Mouse (Mus musculus) kidney, embryonic 14.5 days (tissue): ENCODE data around the gene Nav3. TPM values are rescaled to one million over a fixed set of nuclear protein-coding genes. Genes with fewer than 3 reads are reported as not detected.

Experiments used
- ATAC-seq: fragments of 200-750 bp; cut with Nextera tagmentation; 2 replicates; pipeline ENCODE4 v1.8.0; 2017; ENCODE audit warnings: moderate number of reproducible peaks, mild to moderate bottlenecking, moderate TSS enrichment, moderate library complexity; ENCODE audit not compliant: low FRiP score, low TSS enrichment
- H3K27ac ChIP-seq: fragments of 300-500 bp; sonication (generic); 2 replicates; pipeline ENCODE4 v1.5.1; 2014; ENCODE audit warnings: low read depth, mild to moderate bottlenecking, low read length, moderate library complexity, mixed read lengths
- H3K27me3 ChIP-seq: fragments of 300-500 bp; sonication (generic); 2 replicates; pipeline ENCODE4 v1.6.1; 2014; ENCODE audit warnings: mild to moderate bottlenecking, low read length; ENCODE audit not compliant: control insufficient read depth, insufficient read depth
- H3K36me3 ChIP-seq: fragments of 300-500 bp; sonication (generic); 2 replicates; pipeline ENCODE4 v1.6.1; 2014; ENCODE audit warnings: low read length, mixed read lengths; ENCODE audit not compliant: control insufficient read depth, insufficient read depth
- H3K4me1 ChIP-seq: fragments of 300-500 bp; sonication (generic); 2 replicates; pipeline ENCODE4 v1.6.1; 2014; ENCODE audit warnings: low read length, mixed read lengths; ENCODE audit not compliant: control insufficient read depth, insufficient read depth
- H3K4me2 ChIP-seq: fragments of 300-500 bp; sonication (generic); replicated peaks from 2 replicates; pipeline ENCODE4 v1.6.1; 2014; ENCODE audit warnings: low read depth, mild to moderate bottlenecking, low read length
- H3K4me3 ChIP-seq: fragments of 300-500 bp; sonication (generic); 2 replicates; pipeline ENCODE4 v1.5.1; 2014; ENCODE audit warnings: mild to moderate bottlenecking, low read length
- H3K9ac ChIP-seq: fragments of 300-500 bp; sonication (generic); 2 replicates; pipeline ENCODE4 v1.6.1; 2014; ENCODE audit warnings: low read depth, mild to moderate bottlenecking, low read length, moderate library complexity
- H3K9me3 ChIP-seq: fragments of 300-500 bp; sonication (generic); 2 replicates; pipeline ENCODE4 v1.6.1; 2016; ENCODE audit warnings: low read length; ENCODE audit not compliant: control insufficient read depth
- WGBS: fragments of 180-500 bp; shearing (Covaris S2); extraction: QIAGEN DNeasy Blood & Tissue Kit; methylation state at CpG from one replicate; pipeline ENCODE4 v1.1.7; 2014; 5-methylcytosine and 5-hydroxymethylcytosine counted together
- polyA plus RNA-seq: library from polyadenylated mRNA; unstranded; fragments of >200 nt; fragmentation: Nextera tagmentation; extraction: Ambion mirVana; gene quantifications from 2 replicates; pipeline ENCODE4 v1.2.1, GENCODE M21; 2014

Nav3 gene
- polyA plus RNA-seq, 1 experiment from 2014 or later = 5.0 TPM

GRCm38 (mm10) chr10:109651516-109651915, 804.5 kb downstream of the Nav3 start:
- no peaks in the 10 kb centered on the region for H3K9me3 ChIP-seq
- WGBS = 75% methylated on average over 7 of the region's 7 CpGs
- no peak for ATAC-seq
- H3K9ac ChIP-seq = no peak overlapping the region
- no peak overlapping the region for H3K4me3 ChIP-seq
- H3K4me1 ChIP-seq = no peaks in the 10 kb centered on the region
- H3K36me3 ChIP-seq = no peaks in the 10 kb centered on the region
- H3K4me2 ChIP-seq = no peak overlapping the region
- H3K27ac ChIP-seq = no peak overlapping the region
- H3K27me3 ChIP-seq = no peaks in the 10 kb centered on the region

DNA sequence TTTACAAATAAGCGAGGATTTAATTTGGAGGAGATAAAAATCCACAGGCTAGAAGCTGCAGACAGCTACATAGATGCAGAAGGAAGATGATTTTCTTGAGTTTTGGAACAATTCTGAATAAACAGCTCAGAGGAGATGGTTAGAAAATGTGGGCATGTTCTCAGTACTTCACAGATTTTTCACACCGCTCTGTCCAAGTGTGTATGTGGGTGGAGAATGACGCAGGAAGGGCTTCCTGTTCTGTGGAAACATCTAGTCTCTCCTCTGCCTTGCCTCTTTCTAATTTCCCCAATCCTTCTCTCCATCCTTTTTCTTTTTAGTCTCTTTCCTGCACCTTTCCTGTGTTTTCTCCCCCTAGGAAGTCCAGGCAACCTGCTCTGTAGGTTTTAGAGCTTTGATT, 812.4 kb downstream of the Nav3 start:
- Histone ChIP-seq H3K4me2 (no peak overlapping the region), H3K9me3 (no peaks in the 10 kb centered on the region), H3K4me1 (no peaks in the 10 kb centered on the region), H3K27me3 (no peaks in the 10 kb centered on the region), H3K27ac (no peak overlapping the region), H3K4me3 (no peak overlapping the region), H3K36me3 (no peaks in the 10 kb centered on the region), H3K9ac (no peak overlapping the region)
- no peak for ATAC-seq
- WGBS = 79% methylated on average over 3 of the region's 3 CpGs

DNA sequence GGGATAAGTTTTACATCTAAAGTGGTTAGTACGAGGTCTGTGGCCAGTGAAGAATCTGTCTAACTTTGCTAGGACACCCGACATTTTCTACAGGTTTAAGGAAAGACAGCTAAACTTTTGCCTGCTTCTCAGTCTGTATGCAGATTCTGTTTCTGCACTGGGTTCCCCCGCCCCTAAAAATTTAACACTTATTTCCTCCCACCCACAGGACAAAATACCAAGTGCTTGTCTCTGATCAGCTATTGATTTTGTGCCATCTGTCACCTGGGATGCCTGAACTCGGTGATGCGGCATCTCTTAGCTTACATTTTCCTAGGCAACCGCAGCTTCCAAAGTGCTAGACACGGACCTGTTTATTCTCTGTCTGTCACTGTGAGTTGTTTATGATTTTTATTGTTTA, 814.2 kb downstream of the Nav3 start:
- Histone ChIP-seq H3K9ac (no peak overlapping the region), H3K4me2 (no peak overlapping the region), H3K9me3 (no peaks in the 10 kb centered on the region), H3K4me3 (no peak overlapping the region), H3K36me3 (no peaks in the 10 kb centered on the region), H3K27me3 (no peaks in the 10 kb centered on the region), H3K27ac (no peak overlapping the region), H3K4me1 (no peaks in the 10 kb centered on the region)
- no peak for ATAC-seq
- 84% methylated on average over 7 of the region's 7 CpGs for WGBS

- no peak overlapping the region for H3K9ac ChIP-seq
- H3K4me2 ChIP-seq = no peak overlapping the region
- H3K27me3 ChIP-seq = no peaks in the 10 kb centered on the region
- no peaks in the 10 kb centered on the region for H3K4me1 ChIP-seq
- ATAC-seq = no peak
- no peak overlapping the region for H3K4me3 ChIP-seq
- H3K36me3 ChIP-seq = no peaks in the 10 kb centered on the region
- no peaks in the 10 kb centered on the region for H3K9me3 ChIP-seq
- no peak overlapping the region for H3K27ac ChIP-seq
- WGBS = 83% methylated on average over 16 of the region's 16 CpGs
These were observed 818.3 kb downstream of the Nav3 start for GRCm38 (mm10) chr10:109637702-109638101.
